In genomic region chr4:45591405-45592315, GRCm38 (mm10) we compare ENCODE assay signal across 8 mouse cellular contexts. TPM values are rescaled to one million over a fixed set of nuclear protein-coding genes. Genes with fewer than 3 reads are reported as not detected.
DNase-seq lines count a peak whose midpoint lies in the region; ATAC-seq and TF ChIP-seq lines count a peak whose summit lies in the region.

No protein-coding gene starts in this region.

- 7% methylated on average over 23 of the region's 23 CpGs for WGBS in hindbrain, embryonic 16.5 days
- 15% methylated on average over 23 of the region's 23 CpGs for WGBS in liver, embryonic 15.5 days (ENCODE audit: insufficient replicate concordance)

- no peak overlapping the region for H3K27ac ChIP-seq in hindbrain, embryonic 16.5 days (ENCODE audit: low read depth, low read length)
- H3K27ac ChIP-seq in liver, embryonic 15.5 days (replicated peaks) = no peak overlapping the region

- H3K4me2 ChIP-seq in hindbrain, embryonic 16.5 days (ENCODE audit: low read length) = peak overlapping the region; percentile 54
- H3K4me2 ChIP-seq in liver, embryonic 15.5 days = peak overlapping the region; percentile 33

- H3K4me3 ChIP-seq in E14TG2a.4 (replicated peaks; ENCODE audit: low read length) = peak overlapping the region; percentile 77
- H3K4me3 ChIP-seq in hindbrain, embryonic 16.5 days (ENCODE audit: low read length) = peak overlapping the region; percentile 16
- no peak overlapping the region for H3K4me3 ChIP-seq in liver, embryonic 15.5 days (replicated peaks)

- H3K4me1 ChIP-seq in E14TG2a.4 (replicated peaks; ENCODE audit: low read depth, low read length) = peaks cover 66% of the 10 kb centered on the region
- peaks cover 9% of the 10 kb centered on the region for H3K4me1 ChIP-seq in hindbrain, embryonic 16.5 days (ENCODE audit: control insufficient read depth, insufficient read depth, low read depth, low read length)
- H3K4me1 ChIP-seq in liver, embryonic 15.5 days (replicated peaks) = no peaks in the 10 kb centered on the region

- peak; percentile 96 for DNase-seq in ZHBTc4 (ENCODE audit: low read depth, low spot score)
- DNase-seq in urinary bladder, adult 2 months (ENCODE audit: low spot score) = no peak
- DNase-seq in adrenal gland, adult (ENCODE audit: inconsistent age in 2 of 2, low spot score in 1 of 2) = no peak
- DNase-seq in cerebellum, adult 9-11 months = no peak

- 0 out of 2 replicates have a peak, but pooled peaks cover 6% of the 10 kb centered on the region for H3K9me3 ChIP-seq in E14TG2a.4 (ENCODE audit: low read length)
- H3K9me3 ChIP-seq in hindbrain, embryonic 16.5 days (ENCODE audit: control insufficient read depth, low read length) = 0 out of 2 replicates have a peak, but pooled peaks cover 2% of the 10 kb centered on the region
- no peaks in the 10 kb centered on the region for H3K9me3 ChIP-seq in liver, embryonic 15.5 days (replicated peaks)

- peak overlapping the region; percentile 47 for H3K9ac ChIP-seq in hindbrain, embryonic 16.5 days (ENCODE audit: low read depth, low read length)
- H3K9ac ChIP-seq in liver, embryonic 15.5 days = no peak overlapping the region

- H3K36me3 ChIP-seq in E14TG2a.4 (ENCODE audit: insufficient read depth, low read length) = no peaks in the 10 kb centered on the region
- H3K36me3 ChIP-seq in hindbrain, embryonic 16.5 days (ENCODE audit: control insufficient read depth, insufficient read depth, low read length) = no peaks in the 10 kb centered on the region
- H3K36me3 ChIP-seq in liver, embryonic 15.5 days (replicated peaks) = no peaks in the 10 kb centered on the region

- TF ChIP-seq CTCF in E14TG2a.4 (conservative IDR thresholded peaks at IDR 0.05; ENCODE audit: low read length) = no peak

- ATAC-seq in hindbrain, embryonic 16.5 days = peak; percentile 20; the same call in 1 of the 2 replicates
- no peak for ATAC-seq in liver, embryonic 15.5 days (ENCODE audit: insufficient read depth)
- ATAC-seq in cerebellum, adult (ENCODE audit: insufficient number of reproducible peaks, low FRiP score, low TSS enrichment) = no peak

- peaks cover 22% of the 10 kb centered on the region for H3K27me3 ChIP-seq in E14TG2a.4 (ENCODE audit: insufficient read depth, low read length)
- H3K27me3 ChIP-seq in hindbrain, embryonic 16.5 days (replicated peaks; ENCODE audit: control insufficient read depth, insufficient read depth, low read length) = 0 out of 2 replicates have a peak, but pooled peaks cover 2% of the 10 kb centered on the region
- peaks cover 28% of the 10 kb centered on the region for H3K27me3 ChIP-seq in liver, embryonic 15.5 days

RNA-seq across cellular contexts. Expression of gene Shb, which starts 59.4 kb away (rescaled TPM):
- polyA plus RNA-seq in hindbrain, embryonic 16.5 days (2015; fragmentation: Nextera tagmentation; extraction: Ambion mirVana) = 2.6 and 3.8 TPM in 2 replicates
- 2.9 and 3.9 TPM in 2 replicates for polyA plus RNA-seq in liver, embryonic 15.5 days (2015; fragmentation: Nextera tagmentation; extraction: Ambion mirVana)
- polyA plus RNA-seq in urinary bladder, adult 2 months (2012; rRNA removed) = 29.4 and 40.4 TPM in 2 replicates
